Mouse (Mus musculus): ENCODE measurements around the gene Apc2. TPM values are rescaled to one million over a fixed set of nuclear protein-coding genes. Genes with fewer than 3 reads are reported as not detected.
"Not testable (repeated sequence)": the region's sequence is repeated elsewhere in the genome, so short reads cannot be mapped to it uniquely, and the experiment has no call there.

The Apc2 gene
- total RNA-seq, 2 experiments from 2014 or later = 106 to 109 TPM

DNA sequence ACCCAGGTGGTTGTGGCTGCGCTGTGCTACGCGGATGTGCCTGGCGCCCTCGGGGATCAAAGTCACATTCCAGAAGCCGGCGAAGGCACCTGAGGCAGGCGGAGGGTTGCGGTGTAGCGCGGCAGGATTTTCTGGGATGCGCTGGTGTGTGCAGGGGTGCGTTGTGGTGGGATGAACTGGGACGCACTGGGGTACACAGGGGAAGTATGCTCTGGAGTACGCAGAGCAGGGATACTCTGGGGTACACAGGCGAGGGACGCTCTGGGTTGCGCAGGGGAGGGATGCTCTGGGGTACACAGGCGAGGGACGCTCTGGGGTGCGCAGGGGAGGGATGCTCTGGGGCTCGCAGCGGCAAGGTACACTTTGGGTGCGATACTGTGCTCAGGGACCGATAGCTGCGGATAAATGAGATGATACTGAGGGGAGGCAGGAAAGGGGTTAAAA, 46.5 kb downstream of the Apc2 start:
- DNase-seq (ENCODE audit: low spot score in 2 of 2) = no peak

DNA sequence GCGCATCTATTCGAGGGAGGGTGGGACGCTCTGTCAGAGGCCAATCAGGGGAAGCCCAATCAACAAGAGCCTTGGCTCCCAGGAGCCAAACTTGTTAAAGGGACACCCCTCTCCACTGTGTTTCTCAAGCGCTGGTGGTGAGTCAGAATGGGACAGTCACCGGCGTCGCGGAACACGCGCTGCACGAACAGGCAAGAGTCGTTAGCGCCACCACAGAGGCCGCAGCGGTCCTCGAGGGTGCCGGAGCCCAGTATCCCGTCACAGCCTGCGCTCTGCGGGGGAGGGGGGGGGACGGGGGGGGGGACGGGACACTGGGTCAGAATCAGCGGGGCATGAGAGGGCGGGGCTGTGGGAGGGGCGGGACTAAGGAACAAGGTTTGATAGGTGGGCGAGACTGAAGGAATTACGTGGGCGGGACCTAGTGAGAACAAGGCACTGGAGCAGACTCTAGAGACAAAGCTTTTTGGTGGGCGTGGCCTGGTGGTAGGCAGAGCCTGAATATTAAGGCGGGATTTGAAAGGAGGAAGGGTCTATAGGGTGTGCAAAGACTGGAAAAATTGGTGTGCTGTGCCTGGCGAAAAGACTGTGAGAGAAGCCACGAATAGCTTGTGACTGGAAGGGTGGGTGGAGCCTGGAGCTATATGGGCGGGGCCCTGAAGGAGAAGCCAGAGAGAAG, 47.1 kb downstream of the Apc2 start:
- DNase-seq (ENCODE audit: low spot score in 2 of 2) = no peak

DNA sequence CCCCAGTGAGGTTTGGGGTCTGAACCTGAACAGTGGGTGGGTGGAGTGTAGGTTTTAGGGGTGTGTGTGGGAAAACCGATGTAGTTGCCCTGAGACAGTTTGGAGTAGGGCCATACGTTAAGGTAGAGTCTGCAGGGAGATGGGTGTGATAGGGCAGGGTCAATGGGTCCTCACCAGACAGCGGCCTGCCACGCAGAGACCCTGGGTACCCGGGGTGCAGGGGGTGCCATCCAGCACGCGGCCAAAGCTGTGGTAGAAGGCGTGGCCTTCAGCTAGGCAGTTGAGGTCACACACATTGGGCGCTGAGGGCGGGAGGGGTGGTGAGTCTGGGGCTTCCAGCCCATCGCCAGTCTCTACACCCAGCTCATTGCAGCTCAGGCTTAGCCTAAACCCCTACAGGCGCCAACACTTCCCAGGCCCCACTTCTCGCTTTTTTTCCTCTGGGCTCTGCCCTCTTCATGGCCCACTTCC, 47.7 kb downstream of the Apc2 start:
- DNase-seq (ENCODE audit: low spot score in 2 of 2) = no peak

DNA sequence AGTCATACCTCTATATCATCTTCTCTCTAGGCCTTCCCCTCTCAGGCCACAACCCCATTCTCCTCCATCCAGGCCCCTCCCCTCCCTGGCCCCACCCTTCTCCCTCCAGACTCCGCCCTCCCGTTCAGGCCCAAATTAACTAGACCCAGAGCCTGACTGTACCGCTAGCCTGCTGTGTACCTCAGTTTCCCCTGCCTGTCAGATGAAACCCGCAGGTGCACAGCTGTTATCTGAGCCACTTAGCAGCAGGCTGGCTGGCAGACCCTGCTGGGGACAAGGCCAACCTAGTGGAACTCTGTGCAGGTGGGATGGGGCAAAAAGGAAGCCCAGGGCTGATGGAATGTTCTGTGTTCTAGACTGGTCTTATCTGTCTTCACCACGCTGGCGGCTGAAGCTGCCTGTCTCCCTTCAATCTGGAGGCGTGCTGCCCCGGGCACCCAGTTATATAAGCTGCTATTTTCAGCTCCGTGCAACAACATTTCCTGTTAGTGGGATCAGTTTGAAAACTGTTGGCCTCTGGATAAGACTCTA, 48.4 kb downstream of the Apc2 start:
- DNase-seq (ENCODE audit: low spot score in 2 of 2) = no peak

GRCm38 (mm10) chr10:80345122-80345521, 49.3 kb downstream of the Apc2 start:
- DNase-seq (ENCODE audit: low spot score in 2 of 2) = no peak

DNA sequence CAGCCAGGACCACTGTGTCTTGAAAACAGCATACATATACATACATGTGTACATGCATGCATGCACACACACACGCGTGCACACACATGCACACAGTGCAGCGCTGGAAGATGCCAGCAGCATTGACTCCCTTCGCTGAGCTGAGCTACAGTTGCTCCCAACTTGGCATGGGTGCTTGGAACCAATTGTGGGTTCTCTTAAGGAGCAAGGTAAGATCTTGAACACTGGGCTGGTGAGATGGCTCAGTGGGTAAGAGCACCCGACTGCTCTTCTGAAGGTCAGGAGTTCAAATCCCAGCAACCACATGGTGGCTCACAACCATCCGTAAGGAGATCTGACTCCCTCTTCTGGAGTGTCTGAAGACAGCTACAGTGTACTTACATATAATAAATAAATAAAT, 50.2 kb downstream of the Apc2 start:
- DNase-seq (ENCODE audit: low spot score in 2 of 2) = not testable (repeated sequence)

DNA sequence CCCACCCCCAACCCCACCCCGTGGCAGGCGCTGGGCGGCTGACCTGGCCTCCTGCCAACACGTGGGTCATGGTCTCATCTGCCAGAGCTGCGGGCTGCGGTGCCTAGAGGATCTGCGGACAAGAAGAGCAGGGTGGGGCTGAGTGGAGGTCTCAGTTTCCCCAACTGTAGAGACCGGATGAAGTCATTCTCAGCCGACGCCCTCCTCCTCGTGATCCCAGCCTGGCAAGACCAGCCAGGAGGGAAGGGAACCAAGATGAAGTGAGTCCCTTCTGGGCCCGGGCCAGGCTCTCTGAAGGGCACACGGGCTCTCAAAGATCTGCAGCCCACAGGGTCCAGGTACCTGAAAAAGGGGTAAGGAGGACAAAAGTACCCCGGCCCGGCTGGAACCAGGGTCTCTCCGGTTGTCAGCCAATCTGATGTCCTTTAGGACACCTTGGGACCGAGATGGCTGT, 51.8 kb downstream of the Apc2 start:
- DNase-seq (ENCODE audit: low spot score in 2 of 2) = no peak

- peak in 1 of 2 experiments; percentile 27 for DNase-seq (ENCODE audit: low spot score in 2 of 2)
Observed at GRCm38 (mm10) chr10:80348244-80348781, 52.5 kb downstream of the Apc2 start, which contains the start of gene Adamtsl5. TSS of gene Adamtsl5 (minus strand) at chr10:80348412.

- no peak for DNase-seq (ENCODE audit: low spot score in 2 of 2)
Observed at GRCm38 (mm10) chr10:80348981-80349380, 53.2 kb downstream of the Apc2 start.

GRCm38 (mm10) chr10:80350292-80350691, 54.5 kb downstream of the Apc2 start:
- peak; percentile 82 to 92 for DNase-seq (ENCODE audit: low spot score in 2 of 2)

GRCm38 (mm10) chr10:80351896-80352295, 56.1 kb downstream of the Apc2 start:
- no peak for DNase-seq (ENCODE audit: low spot score in 2 of 2)

DNA sequence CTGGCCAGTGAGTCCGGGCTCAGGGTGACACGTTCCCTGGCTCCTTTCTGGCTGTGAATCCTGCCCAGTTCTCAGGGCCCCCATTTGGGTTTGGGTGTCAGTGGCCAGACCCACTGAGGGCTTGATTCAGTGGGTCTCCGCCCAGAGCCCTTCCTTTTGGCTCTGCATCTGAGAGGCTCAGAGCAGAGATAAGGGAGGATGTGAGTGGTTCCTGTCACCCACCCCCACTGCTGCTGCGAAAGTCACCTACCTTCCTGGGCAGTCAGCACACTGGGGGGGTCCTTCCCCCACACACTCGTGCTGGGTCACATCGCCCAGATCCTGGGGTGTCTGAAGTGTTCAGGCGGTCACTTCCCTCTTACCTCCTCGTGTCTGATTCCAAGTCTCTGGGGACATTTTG, 57.0 kb downstream of the Apc2 start:
- DNase-seq (ENCODE audit: low spot score in 2 of 2) = no peak

GRCm38 (mm10) chr10:80355431-80355830, 59.7 kb downstream of the Apc2 start:
- no peak for DNase-seq (ENCODE audit: low spot score in 2 of 2)

DNA sequence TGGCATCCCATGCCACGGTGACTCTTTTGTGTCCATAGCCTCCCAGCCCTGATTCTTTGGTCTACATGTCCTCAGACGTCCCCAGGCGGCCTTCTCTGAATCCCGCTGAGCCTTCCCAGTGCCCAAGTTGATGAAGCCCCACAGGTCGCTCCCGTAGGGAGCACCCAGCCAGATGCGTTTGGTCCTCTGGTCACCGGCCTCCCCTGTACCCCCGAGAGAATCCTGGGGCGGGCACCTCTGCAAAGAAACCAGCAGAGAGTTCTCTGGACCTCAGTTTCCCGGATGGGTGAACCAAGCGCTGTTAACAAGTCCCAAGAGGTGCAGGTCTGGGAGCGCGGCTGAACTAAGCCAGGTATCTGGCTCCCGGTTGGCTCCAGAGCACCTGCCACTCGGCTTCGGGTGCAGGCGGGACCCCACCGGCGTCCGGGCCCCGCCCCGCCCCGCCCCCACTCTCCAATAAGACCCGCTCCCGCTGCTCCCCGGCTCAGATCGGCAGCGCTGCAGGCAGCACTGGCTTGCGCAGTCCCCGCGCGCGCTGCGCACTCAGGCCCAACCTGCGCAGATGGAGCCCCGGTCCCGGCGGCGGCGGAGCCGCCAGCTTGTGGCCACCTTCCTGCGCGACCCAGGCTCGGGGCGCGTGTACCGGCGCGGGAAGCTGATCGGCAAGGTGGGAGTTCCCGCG, 60.4 kb downstream of the Apc2 start, which contains the start of gene Plk5:
Gene Plk5, plus strand, starts transcription at position 459 of the 682 bp plus-strand sequence.
- peak in 1 of 2 experiments; percentile 33 for DNase-seq (ENCODE audit: low spot score in 2 of 2)

- DNase-seq (ENCODE audit: low spot score in 2 of 2) = peak in 1 of 2 experiments; percentile 35
Observed at GRCm38 (mm10) chr10:80356737-80357136, 61.0 kb downstream of the Apc2 start.

- peak; percentile 34 to 55 for DNase-seq (ENCODE audit: low spot score in 2 of 2)
Observed at GRCm38 (mm10) chr10:80357336-80357735, 61.6 kb downstream of the Apc2 start.

DNA sequence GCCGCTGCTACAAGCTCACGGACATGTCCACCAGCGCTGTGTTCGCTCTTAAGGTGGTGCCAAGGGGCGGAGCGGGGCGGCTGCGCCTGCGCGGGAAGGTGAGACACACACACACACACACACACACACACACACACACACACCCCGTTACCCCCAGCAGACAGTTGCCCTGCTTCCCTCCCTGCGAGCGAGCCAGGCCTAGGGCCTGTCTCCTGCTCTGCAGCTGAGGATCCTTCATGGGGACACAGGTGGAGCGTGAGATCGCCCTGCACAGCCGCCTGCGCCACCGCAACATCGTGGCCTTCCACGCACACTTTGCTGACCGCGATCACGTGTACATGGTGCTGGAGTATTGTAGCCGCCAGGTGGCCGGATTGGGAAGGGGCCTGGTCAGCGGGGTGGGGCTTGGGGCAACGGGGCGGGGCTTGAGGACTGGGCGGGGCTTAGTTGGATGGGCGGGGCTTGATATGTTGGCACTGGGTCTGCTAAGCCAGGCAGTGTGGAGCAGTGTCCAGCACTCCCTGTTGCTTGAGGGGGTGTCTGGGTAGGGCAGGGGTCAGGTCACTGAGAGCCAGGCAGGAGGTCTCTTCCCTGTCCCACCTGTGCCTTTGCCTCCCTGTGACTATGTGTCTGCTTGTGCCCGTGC, 62.3 kb downstream of the Apc2 start:
- no peak for DNase-seq (ENCODE audit: low spot score in 2 of 2)

GRCm38 (mm10) chr10:80363734-80364133, 68.0 kb downstream of the Apc2 start:
- DNase-seq (ENCODE audit: low spot score in 2 of 2) = no peak

GRCm38 (mm10) chr10:80365736-80366135, 70.0 kb downstream of the Apc2 start:
- DNase-seq (ENCODE audit: low spot score in 2 of 2) = no peak
